Mouse (Mus musculus) midbrain, embryonic 14.5 days (tissue): Measurements from ENCODE around the gene Uaca. TPM values are rescaled to one million over a fixed set of nuclear protein-coding genes. Genes with fewer than 3 reads are reported as not detected.
A peak's percentile ranks its signal among the peaks of the same experiment; 100 is the strongest.

Experiments used
- ATAC-seq: fragments of 200-750 bp; cut with Nextera tagmentation; 2 replicates; pipeline ENCODE4 v1.8.0; 2017; ENCODE audit warnings: moderate number of reproducible peaks, moderate library complexity; ENCODE audit not compliant: low FRiP score, low TSS enrichment
- DNase-seq: peaks from one replicate; pipeline ENCODE4 v3.0.0-alpha.2; 2015
- H3K27ac ChIP-seq: fragments of 300-500 bp; sonication (generic); replicated peaks from 2 replicates; pipeline ENCODE4 v1.5.1; 2014; ENCODE audit warnings: mild to moderate bottlenecking, low read depth, low read length, moderate library complexity
- H3K27me3 ChIP-seq: fragments of 300-500 bp; sonication (generic); 2 replicates; pipeline ENCODE4 v1.6.1; 2014; ENCODE audit warnings: low read length, control low read depth, mixed read lengths; ENCODE audit not compliant: control insufficient read depth, insufficient read depth
- H3K36me3 ChIP-seq: fragments of 300-500 bp; sonication (generic); 2 replicates; pipeline ENCODE4 v1.6.1; 2014; ENCODE audit warnings: low read length, control low read depth; ENCODE audit not compliant: control insufficient read depth, insufficient read depth
- H3K4me1 ChIP-seq: fragments of 300-500 bp; sonication (generic); 2 replicates; pipeline ENCODE4 v1.6.1; 2014; ENCODE audit warnings: mild to moderate bottlenecking, antibody characterized with exemption, low read length, control low read depth; ENCODE audit not compliant: control insufficient read depth, insufficient read depth
- H3K4me2 ChIP-seq: fragments of 300-500 bp; sonication (generic); 2 replicates; pipeline ENCODE4 v1.6.1; 2014; ENCODE audit warnings: mild to moderate bottlenecking, low read length, moderate library complexity
- H3K4me3 ChIP-seq: fragments of 300-500 bp; sonication (generic); replicated peaks from 2 replicates; pipeline ENCODE4 v1.5.1; 2014; ENCODE audit warnings: low read depth, low read length
- H3K9ac ChIP-seq: fragments of 300-500 bp; sonication (generic); replicated peaks from 2 replicates; pipeline ENCODE4 v1.6.1; 2014; ENCODE audit warnings: mild to moderate bottlenecking, low read length, moderate library complexity
- H3K9me3 ChIP-seq: fragments of 300-500 bp; sonication (generic); 2 replicates; pipeline ENCODE4 v1.6.1; 2016; ENCODE audit warnings: low read length, control low read depth, mixed read lengths; ENCODE audit not compliant: control insufficient read depth
- whole genome bisulfite sequencing: fragments of 180-500 bp; shearing (Covaris S2); extraction: QIAGEN DNeasy Blood & Tissue Kit; methylation state at CpG from one replicate; pipeline ENCODE4 v1.1.7; 2014; 5-methylcytosine and 5-hydroxymethylcytosine counted together
- polyA plus RNA-seq: library from polyadenylated mRNA; unstranded; fragments of >200 nt; fragmentation: Nextera tagmentation; extraction: Ambion mirVana; gene quantifications from 2 replicates; pipeline ENCODE4 v1.2.1, GENCODE M21; 2014

Uaca gene
- polyA plus RNA-seq, 1 experiment from 2014 or later, result 13.8 TPM

DNA sequence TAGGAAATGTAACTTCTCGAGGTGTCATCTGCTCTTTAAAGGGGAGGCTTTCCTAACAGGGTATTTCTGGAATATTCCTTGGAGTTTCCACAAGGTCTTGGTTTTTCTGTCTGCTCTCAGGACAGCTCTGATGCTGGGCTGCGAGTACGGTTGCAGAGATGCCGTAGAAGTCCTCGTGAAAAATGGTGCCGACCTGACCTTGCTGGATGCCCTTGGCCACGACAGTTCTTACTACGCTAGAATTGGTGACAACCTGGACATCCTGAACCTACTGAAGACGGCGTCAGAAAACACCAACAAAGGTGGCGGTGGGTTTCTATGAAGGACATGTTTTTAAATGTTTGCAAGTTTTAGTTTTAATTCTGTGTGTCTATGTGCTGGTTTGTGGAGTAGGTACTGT, 59.9 kb downstream of the Uaca start:
- ATAC-seq, result no peak
- Histone ChIP-seq H3K36me3 (no peaks in the 10 kb centered on the region), H3K9ac (no peak overlapping the region), H3K27ac (no peak overlapping the region), H3K4me1 (peaks cover 8% of the 10 kb centered on the region; the same call in 1 of the 2 replicates), H3K9me3 (no peaks in the 10 kb centered on the region), H3K4me2 (no peak overlapping the region), H3K4me3 (no peak overlapping the region), H3K27me3 (no peaks in the 10 kb centered on the region)
- 93% methylated on average over 11 of the region's 11 CpGs for WGBS
- DNase-seq, result no peak

DNA sequence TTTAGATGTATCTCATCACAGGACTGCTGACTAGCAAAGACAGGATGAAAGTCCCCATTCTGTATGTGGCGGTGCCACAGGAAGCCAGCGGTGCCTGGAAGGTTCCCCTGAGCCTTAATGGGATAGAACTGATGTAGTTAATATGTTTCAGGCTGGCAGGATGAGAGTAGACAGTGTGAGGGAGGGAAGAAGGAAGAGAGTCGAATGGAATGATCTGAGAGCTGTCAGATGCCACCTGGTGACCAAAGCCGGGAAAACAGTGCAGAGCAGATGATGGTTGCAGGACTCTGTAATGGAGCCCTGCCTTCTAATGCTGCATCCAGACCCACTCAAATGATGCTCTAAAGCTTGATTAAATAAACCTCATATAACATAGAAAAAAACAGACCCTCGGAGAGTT, 63.5 kb downstream of the Uaca start:
- ATAC-seq (no peak; the same call in 1 of the 2 replicates), DNase-seq (peak; percentile 87)
- no peaks in the 10 kb centered on the region for H3K9me3 ChIP-seq
- H3K4me1 ChIP-seq, result peaks cover 13% of the 10 kb centered on the region; the same call in 1 of the 2 replicates
- 0 out of 2 replicates have a peak overlapping the region, but pooled peaks have one; percentile 20 for H3K27ac ChIP-seq
- H3K4me3 ChIP-seq, result no peak overlapping the region
- no peaks in the 10 kb centered on the region for H3K27me3 ChIP-seq
- H3K9ac ChIP-seq, result no peak overlapping the region
- WGBS, result 33% methylated on average over 5 of the region's 5 CpGs
- H3K36me3 ChIP-seq, result no peaks in the 10 kb centered on the region
- H3K4me2 ChIP-seq, result peak overlapping the region; percentile 39

DNA sequence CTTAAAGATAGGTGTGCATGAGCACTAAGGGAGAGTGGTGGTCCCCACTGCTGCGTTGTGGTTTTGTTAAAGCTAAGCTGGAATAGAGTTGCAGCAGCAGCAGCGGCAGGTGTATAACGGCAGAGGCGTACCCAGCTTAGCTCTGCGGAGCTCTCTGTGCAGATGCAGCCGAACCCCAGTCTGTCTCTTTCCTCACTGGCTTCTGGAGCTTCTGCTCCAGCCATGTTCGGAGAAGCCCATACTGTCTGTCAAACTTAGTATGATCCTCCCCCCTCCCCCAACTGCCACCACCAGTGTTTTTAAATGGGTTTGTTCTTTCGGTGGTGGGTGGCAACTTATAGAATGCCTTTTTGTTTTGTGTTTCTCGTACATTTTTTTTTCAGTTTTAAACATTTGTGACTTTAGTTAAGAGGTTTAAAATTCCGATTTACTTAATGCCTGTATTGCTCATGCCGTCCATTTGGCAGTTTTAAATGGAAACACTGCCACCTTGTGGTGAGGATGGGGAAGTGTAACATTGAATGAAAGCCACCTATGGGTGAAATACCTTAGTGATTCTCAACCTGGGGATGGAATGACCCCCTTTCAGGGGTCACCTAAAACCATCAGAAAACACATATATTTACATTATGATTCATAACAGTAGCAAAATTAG, 64.1 kb downstream of the Uaca start:
- Histone ChIP-seq H3K9me3 (no peaks in the 10 kb centered on the region), H3K27me3 (no peaks in the 10 kb centered on the region), H3K4me2 (peak overlapping the region; percentile 39), H3K4me1 (peaks cover 13% of the 10 kb centered on the region; the same call in 1 of the 2 replicates), H3K36me3 (no peaks in the 10 kb centered on the region), H3K27ac (0 out of 2 replicates have a peak overlapping the region, but pooled peaks have one; percentile 20), H3K9ac (no peak overlapping the region), H3K4me3 (no peak overlapping the region)
- WGBS, result 34% methylated on average over 11 of the region's 11 CpGs
- DNase-seq (peak; percentile 87), ATAC-seq (no peak)

DNA sequence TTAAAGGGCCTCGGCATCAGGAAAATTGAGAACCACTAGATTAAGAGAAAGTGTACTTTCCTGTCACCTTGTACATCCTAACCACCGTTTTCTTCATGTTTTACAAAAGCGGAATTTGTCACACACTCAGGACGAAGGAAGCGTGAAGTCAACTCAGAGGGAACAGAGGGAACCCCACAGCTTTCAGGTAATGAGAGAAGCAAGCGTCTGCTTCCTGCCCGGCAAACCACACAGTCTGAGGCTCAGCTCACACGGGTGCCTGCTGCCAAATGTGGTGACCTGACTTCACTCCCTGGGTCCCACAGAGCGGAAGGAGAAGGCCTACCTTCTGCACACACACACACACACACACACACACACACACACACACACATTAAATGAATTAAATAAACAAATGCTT, 64.7 kb downstream of the Uaca start:
- Histone ChIP-seq H3K4me3 (no peak overlapping the region), H3K27me3 (no peaks in the 10 kb centered on the region), H3K9me3 (no peaks in the 10 kb centered on the region), H3K27ac (no peak overlapping the region), H3K9ac (no peak overlapping the region), H3K4me1 (peaks cover 13% of the 10 kb centered on the region; the same call in 1 of the 2 replicates), H3K4me2 (no peak overlapping the region), H3K36me3 (no peaks in the 10 kb centered on the region)
- DNase-seq, result no peak
- ATAC-seq, result no peak
- WGBS, result 72% methylated on average over 9 of the region's 9 CpGs

DNA sequence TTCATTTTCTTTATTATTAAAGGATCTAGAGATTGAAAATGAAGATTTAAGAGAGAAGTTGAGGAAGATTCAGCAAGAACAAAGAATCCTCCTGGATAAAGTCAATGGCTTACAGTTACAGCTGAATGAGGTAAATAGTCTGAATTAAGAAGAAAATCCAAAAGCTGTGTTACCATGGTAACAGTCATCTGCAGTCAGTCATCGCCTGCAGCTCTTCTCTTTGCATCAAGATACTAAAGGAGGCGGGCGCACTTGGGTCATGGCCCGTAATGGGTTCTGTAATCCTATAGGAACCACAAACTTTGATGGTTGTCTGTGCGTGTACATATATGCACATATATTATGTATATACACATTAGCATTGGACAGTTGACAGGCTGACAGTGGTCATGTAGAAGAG, 66.7 kb downstream of the Uaca start:
- Histone ChIP-seq H3K9me3 (no peaks in the 10 kb centered on the region), H3K4me1 (peaks cover 13% of the 10 kb centered on the region; the same call in 1 of the 2 replicates), H3K9ac (no peak overlapping the region), H3K4me2 (no peak overlapping the region), H3K36me3 (no peaks in the 10 kb centered on the region), H3K27ac (no peak overlapping the region), H3K4me3 (no peak overlapping the region), H3K27me3 (no peaks in the 10 kb centered on the region)
- 49% methylated on average over 5 of the region's 5 CpGs for WGBS
- DNase-seq (peak; percentile 78), ATAC-seq (no peak)

DNA sequence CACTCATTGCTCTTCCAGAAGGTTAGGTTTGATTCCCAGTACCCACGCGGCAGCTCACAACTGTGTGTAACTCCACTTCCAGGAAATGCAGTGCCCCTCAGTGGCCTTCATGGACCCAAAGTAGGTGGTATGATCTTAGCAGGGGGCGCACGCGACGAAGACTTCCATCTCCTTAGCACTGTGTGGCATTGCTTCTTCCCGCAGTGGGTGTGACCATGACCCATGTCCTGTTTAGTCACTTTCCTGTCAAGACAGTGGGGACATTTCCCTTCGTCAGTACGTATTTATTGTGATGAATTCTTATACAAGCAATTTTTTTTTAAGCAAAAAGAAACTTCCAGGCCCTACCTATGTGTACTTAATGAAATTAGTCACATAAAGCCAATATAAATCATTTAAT, 70.3 kb downstream of the Uaca start:
- no peaks in the 10 kb centered on the region for H3K9me3 ChIP-seq

DNA sequence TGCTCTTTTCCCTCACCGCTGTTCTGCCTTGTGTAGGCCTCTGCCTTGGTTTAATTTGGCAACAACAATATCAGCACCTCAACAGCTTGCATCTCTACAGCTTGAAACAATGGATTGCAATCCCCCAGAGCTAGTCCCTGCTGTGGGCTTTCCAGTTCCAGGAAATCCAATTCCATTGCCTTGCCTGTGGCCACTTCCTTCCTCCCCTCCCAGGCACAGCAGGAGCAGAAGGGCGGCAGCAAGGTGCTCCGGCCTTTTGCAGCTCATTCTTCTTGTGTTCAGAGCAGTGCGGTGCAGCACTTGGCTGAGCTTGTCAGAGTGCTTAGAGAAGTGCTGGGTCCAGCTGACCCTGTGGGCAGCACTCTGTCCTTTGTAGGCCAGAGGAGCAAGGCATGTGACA, 71.5 kb downstream of the Uaca start:
- H3K4me2 ChIP-seq, result no peak overlapping the region
- no peak overlapping the region for H3K9ac ChIP-seq
- no peak for DNase-seq
- H3K4me1 ChIP-seq, result peaks cover 12% of the 10 kb centered on the region; the same call in 1 of the 2 replicates
- WGBS, result 33% methylated on average over 4 of the region's 4 CpGs
- H3K36me3 ChIP-seq, result no peaks in the 10 kb centered on the region
- H3K27me3 ChIP-seq, result no peaks in the 10 kb centered on the region
- no peak overlapping the region for H3K4me3 ChIP-seq
- ATAC-seq, result no peak
- no peaks in the 10 kb centered on the region for H3K9me3 ChIP-seq
- no peak overlapping the region for H3K27ac ChIP-seq

More for the DNA sequence above, 70.3 kb downstream of the Uaca start:
- Histone ChIP-seq H3K27ac (no peak overlapping the region), H3K27me3 (no peaks in the 10 kb centered on the region), H3K36me3 (no peaks in the 10 kb centered on the region), H3K9ac (no peak overlapping the region), H3K4me3 (no peak overlapping the region), H3K4me1 (peaks cover 9% of the 10 kb centered on the region; the same call in 1 of the 2 replicates), H3K4me2 (no peak overlapping the region)
- DNase-seq (no peak), ATAC-seq (no peak)
- 94% methylated on average over 9 of the region's 9 CpGs for WGBS

DNA sequence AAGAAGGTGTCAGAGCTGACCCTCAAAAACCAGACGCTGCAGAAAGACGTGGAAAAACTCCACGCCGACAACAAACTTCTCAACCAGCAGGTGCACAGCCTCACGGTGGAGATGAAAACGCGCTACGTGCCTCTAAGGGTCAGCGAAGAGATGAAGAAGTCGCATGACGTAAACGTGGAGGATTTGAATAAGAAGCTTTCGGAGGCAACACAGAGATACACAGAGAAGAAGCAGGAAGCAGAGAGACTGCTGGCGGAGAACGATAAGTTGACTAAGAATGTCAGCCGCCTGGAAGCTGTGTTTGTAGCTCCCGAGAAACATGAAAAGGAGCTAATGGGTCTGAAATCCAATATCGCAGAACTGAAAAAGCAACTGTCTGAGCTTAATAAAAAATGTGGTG, 76.1 kb downstream of the Uaca start:
- WGBS, result 79% methylated on average over 18 of the region's 18 CpGs
- no peaks in the 10 kb centered on the region for H3K9me3 ChIP-seq
- ATAC-seq (no peak), DNase-seq (no peak)
- no peaks in the 10 kb centered on the region for H3K36me3 ChIP-seq
- H3K4me2 ChIP-seq, result no peak overlapping the region
- no peaks in the 10 kb centered on the region for H3K27me3 ChIP-seq
- no peak overlapping the region for H3K9ac ChIP-seq
- H3K4me1 ChIP-seq, result 0 out of 2 replicates have a peak, but pooled peaks cover 3% of the 10 kb centered on the region
- no peak overlapping the region for H3K27ac ChIP-seq
- no peak overlapping the region for H3K4me3 ChIP-seq

DNA sequence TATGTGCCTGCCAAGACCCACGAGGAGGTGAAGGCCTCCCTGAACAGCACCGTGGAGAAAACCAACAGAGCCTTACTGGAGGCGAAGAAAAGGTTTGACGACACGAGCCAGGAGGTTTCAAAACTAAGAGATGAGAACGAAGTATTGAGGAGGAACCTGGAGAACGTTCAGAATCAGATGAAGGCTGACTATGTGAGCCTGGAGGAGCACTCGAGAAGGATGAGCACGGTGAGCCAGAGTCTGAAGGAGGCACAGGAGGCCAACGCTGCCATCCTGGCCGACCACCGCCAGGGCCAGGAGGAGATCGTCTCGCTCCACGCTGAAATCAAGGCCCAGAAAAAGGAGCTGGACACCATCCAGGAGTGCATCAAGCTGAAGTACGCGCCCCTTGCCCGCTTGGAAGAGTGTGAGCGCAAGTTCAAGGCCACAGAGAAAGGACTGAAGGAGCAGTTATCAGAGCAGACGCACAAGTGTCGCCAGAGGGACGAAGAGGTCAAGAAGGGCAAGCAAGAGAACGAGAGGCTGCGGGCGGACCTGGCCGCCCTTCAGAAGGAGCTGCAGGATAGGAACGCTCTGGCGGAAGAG, 76.7 kb downstream of the Uaca start:
- Histone ChIP-seq H3K4me2 (no peak overlapping the region), H3K9ac (no peak overlapping the region), H3K36me3 (no peaks in the 10 kb centered on the region), H3K27ac (no peak overlapping the region), H3K4me1 (peaks cover 4% of the 10 kb centered on the region), H3K27me3 (no peaks in the 10 kb centered on the region), H3K4me3 (no peak overlapping the region), H3K9me3 (no peaks in the 10 kb centered on the region)
- no peak for DNase-seq
- no peak for ATAC-seq
- 92% methylated on average over 28 of the region's 28 CpGs for WGBS
